Mouse (Mus musculus) R1 (cell line): Measurements from ENCODE around the gene Psmd11.

Experiments
- DNase-seq: peaks from one replicate; pipeline ENCODE4 v3.0.0-alpha.2; 2018; ENCODE audit warnings: low read depth, low spot score

Gene Psmd11

DNA sequence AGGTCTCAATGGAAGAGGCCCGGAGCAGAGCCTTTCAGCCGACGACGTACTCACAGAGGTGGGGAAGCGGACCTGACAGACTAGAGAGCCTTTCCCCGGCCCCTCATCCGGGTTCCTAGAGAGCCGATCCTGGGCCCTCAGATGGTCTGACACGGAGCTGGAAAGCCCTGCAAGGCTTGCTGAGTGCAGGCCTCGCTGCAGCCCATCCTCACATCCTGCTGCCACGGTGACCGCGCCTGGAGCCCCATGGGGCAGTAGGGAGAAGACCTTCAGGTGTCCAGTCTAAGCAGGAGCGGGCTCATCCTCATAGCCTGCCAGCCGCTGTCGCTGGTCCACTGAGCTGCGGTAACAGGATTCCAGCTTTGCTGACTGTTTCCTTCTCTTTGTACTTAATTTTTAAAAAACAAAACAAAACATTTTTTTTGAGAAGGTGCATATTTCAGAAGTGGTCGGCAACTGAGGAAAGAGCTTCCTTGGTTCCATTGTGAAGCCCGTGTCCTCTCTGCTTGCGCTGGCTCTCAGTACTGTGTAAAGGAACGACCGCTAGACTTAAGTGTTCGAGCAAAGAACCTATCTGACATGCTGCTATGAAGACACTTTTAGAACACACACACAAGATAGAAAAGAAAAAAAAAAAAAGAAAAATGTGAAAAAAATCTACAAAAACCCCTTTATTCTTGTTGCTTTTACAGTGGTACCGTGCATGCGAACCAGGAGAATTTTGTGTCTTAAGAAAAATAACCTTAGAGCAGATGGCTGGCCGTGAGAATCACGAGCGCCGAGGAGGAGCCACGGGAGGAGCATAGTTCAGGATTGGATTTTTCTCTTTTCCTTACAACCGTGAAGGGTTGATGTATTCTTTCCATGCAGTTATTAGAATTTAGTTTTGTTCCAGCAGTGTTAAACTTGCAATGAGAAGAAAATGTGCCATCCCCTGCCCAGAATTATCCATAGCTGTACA is 51.8 kb downstream of the Psmd11 start:
- DNase-seq = no peak

DNA sequence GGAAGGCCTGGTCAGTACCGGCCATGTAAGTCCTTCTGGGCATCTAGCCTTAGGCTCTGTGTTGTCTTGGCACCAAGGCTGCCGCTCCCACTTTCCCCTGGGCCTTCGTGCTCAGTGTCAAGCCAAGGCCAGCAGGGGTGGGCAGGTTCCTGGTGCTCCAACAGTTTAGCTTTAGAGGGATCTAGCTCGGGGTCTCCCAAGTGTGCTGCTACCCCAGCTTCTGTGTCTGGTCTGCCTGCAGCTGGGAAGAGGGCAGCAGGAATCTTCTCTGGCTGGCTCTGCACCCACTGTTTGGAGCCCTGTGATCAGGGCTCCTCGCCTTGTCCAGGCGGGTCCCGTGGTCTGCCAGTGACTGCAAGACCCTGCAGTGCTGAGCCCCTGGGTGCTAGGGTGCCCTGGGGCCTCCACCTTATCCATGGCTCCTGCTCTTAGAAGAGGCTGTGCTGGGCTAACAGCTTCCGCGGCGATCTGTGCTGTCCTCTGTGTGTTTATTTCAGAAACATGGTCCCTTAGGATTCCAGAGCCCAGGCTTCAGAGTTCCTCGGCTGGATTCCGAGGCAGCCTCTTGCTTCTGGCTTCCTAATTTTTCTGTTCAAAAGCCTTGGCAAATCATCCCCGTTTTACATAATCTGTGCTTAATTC is 53.1 kb downstream of the Psmd11 start:
- no peak for DNase-seq

DNA sequence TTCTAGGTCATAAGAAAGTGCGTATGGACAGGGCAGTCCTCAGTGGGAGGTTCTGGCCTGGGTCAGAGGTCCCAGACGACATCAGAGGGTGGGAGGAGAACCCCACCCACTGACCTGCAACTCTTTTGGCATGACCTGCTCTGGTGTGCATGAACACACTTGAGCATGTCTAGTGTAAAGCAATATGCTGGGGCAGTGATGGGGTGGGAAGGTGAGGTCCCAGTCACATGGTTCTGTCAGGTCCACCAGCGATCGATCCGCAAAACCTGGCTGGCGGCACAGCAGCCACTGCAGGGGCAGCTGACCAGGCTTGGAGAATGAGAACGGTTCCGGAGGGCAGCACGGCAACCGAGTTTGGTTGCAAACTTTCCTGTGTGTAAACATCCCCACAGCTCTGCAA is 53.9 kb downstream of the Psmd11 start:
- DNase-seq = no peak

DNA sequence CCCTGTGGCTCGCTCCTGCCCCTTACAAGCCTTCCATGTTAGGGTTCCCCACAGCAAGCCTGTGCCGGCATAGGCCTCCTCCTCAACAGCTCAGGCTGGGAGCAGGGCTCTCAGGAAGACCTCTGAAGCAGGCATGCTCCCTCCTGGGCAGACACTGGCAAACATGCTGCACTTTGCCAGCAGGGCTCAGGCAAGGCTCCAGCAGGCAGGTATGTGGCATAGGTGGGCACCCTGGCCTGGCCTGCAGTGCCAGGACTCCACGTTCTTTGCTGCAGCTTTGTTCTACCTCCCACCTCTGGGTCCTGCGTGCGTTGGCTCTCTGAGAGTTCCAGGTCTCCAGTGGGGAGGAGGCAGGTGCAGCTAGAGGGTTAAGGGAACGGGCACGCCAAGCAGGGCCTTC is 54.5 kb downstream of the Psmd11 start:
- no peak for DNase-seq

DNA sequence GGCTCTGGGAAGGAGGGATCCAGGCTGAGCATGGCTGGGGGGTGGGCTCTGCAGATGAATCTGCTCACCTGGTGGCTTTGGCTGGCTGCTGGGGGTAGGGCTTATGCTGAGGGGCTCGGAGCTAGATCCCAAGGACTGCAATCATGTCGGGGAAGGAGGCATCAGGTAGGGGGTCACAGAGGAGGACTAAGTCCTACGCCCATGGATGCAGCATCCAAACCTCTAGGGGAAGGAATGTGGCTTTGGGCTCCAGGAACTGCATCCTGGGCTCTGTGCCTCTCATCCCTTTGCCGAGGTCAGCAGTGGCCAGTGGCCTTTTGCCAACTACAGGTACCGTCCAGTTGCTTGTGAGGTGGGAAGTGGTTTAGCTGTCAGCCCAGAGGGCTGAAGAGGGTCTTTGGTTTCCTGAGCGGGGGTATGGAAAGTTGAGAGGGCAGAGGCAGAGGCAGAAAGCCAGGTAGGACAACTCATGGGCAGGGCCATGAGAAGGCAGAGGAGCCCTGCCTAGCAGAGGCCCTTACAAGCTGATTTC is 55.2 kb downstream of the Psmd11 start:
- no peak for DNase-seq

DNA sequence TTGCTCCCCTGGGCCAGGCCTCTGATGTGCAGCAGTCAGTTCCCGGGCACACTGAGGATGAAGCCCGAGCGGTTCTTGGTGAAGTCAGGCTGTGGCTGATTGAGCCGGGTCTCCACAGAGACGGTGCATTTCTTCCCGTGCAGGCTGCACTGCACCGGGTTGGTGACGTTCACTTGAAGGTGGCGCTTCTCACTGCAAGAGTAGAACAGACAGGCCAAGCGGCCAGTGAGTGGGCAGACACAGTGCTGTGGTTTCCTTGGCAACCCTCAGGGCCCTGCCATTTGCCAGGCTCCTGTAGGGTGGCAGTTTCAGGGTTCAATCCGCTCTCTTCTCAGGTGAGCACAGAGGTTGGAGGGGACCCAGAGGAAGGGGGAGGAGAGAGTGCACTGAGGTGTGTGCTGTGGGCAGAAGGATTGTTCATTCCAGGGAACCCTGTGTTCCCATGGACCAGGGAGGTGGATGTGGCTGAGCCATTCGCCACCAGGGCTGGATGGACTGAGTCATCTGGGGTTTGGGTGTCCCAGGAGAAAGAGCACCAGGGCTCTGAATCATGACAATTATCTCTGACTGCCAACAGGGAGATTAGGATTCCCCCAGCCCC is 55.9 kb downstream of the Psmd11 start:
- DNase-seq = peak; percentile 38

DNA sequence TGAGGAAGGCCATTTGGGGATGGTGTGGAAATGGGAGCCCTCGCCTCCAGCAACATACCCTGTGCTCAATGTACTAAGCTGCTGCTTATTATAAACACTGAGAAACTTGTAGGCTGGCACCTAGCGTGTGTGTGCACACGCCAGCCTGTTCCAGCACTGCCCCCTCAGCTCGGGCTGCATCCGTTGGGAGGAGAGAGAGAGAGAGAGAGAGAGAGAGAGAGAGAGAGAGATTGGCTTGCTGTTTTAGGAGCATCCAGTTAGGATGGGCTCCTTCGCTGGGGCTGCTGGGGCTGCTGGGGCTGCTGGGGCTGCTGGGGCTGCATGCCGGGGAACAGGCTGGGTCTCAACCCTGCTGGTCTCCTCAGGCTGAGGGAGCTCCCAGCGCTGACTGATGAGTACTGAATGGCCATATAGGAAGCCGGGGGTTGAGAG is 56.7 kb downstream of the Psmd11 start:
- no peak for DNase-seq

DNA sequence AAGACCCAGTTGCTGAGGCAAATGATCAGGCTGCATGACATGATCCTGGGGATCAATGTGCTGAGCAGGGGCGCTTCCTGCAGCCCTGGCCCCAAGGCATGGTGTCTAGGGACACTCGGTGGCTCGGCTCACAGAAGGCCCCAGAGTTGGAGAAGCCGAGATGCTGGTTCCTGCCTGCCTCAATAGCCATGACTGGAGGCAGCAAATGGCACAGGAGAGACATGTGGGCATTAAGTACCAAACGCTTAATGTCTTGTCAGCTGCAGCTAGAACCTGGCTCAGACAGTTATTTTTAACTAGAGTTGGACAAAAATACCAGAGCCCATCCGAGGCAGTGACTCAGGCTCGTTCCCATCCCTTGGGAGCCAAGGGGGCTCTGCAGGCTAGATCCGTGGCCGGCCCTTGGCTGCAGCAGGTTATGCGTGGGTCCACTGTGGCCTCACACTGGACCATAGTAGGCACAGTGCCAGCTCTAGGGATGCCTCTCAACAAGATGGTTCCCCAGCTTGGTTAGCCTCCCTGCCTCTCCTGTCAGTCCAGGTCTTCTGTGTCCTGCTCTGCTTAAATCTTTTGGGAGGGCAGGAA is 57.3 kb downstream of the Psmd11 start:
- DNase-seq = no peak

DNA sequence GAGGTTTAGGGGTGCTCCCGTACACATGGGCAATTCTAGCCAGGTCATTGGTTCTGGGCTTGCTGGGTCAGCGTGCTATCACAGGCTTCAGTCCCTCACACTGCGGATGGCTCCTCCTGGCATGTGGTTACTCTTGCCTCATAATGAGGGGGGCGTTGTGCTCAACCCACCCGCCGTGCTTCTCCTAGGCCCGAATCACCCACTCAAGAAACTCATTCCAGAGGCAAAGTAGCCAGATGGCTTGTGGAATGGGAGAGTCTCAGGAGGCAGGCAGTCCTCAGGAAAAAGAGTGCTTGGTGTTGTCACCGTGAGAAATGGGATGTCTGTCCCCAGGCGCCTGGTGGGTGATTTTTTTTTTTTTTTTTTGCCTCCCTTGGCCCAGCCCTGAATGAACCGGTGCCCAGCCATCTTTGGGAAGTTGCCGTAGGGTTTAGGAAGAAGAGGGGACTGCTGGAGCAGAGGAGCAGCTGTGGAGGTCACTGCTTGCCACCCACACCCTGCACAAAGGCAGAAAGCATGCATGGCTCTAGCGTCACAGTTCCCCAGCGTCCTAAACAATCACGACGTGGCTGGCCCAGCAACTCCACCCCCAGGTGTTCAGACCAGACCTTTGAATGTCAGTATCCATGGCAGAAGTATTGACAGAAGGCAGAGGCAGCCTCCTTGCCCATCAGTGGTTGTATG is 59.6 kb downstream of the Psmd11 start:
- DNase-seq = no peak

DNA sequence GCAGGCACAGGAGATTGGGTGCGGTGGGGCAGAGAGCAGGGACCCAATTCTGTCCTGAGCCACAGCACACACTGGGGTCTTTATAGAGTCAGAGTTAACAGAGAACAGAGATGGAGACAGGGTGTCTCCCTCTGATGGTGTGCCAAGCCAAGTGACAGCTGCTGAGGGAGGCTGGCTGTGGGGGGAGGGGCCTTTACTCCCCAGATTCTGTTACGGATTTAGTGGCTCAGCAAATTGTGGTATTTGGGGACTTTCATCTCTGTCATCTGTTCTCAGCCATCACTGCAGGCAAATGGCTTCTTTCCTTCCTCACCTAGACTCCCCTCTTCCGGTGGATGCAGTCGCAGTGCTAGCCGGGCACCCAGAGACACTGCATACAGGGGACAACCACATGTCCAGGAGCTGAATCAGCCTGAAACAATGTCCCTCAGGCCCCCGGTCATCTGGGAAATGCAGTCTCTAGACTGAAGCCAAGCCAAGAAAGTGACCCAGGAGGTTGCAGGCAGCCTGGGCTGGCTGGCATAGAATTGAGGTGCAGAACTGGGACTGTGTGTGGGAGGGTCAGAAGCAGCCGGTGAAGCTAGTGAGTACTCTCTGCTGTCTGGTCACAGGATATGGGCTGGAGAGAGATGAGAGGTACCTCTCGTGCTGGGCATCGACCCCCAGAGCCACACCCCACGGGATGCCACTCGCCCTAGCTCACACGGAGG is 60.9 kb downstream of the Psmd11 start:
- DNase-seq = no peak

DNA sequence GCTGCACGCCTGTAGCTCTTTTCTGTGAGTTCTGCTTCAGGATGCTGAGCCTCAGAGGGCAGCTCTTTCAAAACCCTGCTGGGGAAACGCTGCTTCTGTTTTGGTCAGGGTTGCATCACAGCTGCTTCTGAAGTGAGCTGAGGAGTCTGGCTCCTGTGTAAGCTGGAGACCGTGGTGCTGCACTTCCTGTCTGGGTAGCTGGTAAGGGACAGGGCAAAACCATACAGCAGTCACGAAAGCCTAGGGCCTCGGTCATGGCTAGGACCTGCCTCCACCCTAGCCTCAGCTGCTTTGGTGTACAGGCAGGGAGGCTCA is 61.4 kb downstream of the Psmd11 start:
- no peak for DNase-seq

DNA sequence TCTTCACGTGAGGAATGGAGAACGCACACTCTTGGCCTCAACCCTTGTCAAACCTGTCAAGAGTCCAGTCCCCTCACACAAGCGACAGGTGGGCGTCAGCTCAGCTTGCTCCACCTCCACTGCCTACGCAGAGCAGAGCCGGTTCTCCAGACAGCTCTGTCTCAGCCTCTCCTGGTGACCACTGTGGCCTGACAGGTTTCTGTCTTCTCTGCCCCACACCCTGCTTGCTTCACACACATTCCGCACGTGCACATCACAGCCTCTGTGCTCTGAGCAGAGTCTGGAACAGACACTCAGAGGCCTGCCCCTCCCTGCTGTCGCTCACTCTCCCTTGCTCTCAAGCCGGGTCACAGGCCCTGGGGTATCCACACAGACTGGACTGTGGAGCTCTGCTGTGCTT is 62.4 kb downstream of the Psmd11 start:
- no peak for DNase-seq

DNA sequence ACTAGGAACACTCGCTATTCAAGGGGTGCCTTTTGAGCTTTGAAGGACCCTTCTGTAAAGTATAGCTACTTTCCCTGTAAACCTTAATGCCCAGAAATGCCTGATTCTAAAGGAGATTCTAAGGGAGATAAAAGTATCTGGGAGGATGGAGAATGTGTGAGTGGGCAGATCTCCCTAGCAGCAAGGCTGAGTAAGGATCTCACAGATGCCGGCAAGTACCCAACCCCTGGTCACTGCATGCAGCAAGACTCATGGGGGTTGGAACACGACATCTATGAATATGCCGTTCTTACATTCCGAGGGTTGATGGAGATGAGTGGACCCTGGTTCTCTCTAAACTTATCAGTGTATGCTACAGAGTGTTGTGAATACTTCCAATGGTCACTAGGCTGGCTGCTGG is 64.8 kb downstream of the Psmd11 start:
- DNase-seq = no peak

DNA sequence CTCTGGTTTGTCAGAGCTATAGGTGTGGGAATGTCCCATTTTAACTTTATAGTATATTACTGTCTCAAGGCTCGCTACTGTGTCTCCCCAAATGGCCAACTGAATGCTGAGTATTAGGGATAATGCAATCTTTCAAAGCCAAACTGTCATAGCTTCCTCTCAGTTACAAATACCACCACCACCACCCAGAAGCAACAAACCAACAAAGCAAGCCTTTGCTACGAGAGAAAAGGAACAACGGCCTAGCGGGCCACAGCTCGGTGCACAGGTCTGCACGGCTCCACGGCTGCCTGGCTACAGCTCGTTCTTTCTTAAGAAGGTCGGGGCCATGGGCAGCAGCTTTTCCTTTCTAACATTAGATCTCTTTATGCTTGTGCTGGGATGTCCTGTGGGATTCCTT is 66.4 kb downstream of the Psmd11 start:
- DNase-seq = no peak

DNA sequence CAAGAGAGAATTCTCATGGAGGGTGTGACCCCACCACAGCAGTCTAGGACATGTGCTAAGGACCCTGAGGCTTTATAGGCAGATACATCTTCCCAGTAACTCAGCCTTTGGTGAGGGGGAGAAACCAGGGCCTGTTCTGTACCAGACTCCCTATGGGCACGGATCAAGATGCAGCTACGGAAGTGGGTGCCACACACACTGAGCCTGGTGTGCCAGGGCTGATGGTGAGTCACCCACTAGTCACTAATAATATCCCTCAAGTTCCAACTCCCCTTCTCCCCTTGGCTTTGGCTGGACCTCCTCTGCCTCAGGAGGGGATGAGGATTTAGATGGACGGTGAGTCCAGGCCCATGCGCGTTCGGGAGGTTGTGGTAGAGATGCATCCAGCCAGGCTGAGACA is 67.6 kb downstream of the Psmd11 start:
- no peak for DNase-seq

DNA sequence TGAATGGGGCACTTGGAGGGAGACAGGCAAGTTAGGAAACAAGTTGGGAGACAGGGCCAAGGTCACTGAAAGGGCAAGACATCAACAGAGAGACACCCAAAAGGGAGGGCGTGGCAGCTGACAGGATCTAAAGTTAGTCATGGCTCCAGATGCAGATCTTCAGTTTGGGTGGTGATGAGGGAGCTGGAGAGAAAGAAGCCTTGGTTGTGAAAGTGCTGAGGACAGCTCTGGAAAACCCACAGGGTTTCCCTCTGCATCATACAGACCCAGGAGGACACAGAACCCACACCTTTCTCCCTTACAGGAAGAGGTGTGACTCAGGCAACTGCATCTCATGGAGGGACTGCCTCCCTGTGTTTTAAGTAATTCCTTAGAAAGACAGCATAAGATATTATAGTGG is 68.2 kb downstream of the Psmd11 start:
- DNase-seq = no peak

DNA sequence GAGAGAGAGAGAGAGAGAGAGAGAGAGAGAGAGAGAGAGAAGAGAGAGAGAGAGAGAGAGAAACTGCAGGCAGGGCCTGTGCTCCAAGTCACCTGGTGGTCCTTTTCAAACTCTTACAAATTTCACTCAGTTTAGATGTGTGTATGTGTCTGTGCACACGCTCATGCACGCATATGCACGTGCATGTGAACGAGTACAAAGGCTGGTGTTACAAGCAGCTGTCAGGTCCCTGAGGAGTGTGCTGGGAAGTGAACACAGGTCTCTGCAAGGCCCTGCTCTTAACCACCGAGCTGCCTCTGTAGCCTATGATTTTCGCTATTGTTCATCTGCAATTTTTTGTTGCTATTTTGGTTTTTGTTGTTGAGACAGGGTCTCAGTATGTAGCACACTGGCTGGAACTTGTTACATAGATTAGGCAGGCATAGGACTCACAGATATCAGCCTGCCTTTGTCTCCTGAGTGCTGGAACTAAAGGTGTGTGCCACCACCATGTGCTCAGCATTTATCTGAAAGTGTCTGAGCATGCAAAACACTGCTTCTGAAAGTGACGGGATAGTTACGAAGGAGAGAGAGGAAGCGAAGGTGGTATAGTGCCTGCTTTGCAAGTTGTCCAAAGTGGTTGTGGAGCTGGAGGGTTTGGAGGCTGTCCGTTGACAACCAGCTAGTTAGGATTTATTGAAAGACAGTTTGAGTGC is 69.0 kb downstream of the Psmd11 start:
- no peak for DNase-seq

DNA sequence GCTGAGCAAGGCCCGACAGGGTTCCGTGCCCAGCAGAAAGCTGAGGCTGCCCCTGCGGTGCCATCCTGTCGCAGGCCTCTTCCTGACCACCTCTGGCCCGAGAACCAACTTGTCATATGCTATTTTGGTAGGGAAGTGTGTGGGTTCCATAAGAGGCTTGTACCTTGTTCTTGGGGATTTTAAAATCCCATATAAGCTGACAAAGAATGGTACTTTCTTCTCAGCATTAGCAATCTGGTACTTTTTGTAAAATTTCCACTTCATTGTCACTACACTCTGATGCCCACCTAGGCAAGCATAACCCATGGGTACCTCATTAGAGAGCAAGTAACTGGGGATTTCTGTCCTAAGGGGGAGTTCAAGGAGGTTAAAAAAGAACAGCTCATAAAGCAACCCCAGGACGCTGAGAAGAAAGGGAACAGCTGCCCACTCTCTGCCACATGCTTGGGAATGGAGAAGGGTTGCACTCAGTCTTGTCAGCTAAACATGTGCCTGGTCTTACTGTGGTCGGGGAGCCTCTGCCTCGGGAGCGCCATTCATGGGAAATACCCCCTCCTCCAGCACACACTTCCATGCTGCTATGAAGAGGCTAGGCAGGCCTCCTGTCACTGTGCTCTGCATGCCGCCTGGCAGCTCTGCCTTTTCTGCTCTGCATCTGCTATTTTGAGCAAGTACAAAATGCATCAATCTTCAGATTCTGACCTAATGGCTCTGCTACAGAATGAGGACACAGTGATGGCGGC is 70.1 kb downstream of the Psmd11 start:
- no peak for DNase-seq

DNA sequence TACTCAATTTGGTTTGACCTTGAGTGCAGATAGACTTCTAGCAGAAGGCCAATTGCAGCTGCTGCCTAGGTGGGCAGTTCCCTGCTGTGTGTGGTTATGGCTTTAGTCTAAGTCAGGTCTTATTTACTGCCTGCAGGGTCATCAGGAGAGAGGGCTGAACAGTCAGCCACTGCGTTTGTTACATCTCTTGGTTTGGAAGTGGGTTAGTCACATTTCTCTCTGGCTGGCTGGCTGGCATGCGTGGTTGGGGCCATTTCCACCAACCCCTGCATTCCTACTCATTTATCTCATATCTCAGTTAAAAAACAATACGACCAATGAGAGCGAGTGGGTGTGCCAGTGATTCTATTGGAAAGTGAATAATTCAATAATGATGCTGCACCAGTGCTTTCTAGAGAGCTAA is 71.1 kb downstream of the Psmd11 start:
- no peak for DNase-seq

DNA sequence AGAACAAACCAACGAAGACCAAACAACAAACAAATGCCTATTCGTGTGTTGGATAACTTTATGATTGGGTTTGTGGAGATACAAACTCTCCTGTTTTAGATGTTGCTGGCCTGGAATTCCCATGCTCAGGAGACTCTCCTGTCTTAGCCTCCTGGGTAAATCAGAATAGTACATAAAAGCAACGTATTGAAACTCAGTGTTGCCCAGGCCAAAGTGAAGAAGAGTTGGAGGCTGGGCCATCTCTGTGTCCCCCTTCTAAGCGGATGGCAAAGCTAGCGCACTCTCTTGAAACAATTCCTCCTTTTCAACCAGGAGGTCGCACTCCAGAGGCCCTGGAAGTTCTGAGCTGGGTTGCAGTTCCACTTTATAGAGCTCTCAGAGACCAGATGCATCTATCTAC is 74.9 kb downstream of the Psmd11 start:
- DNase-seq = no peak
